Mouse (Mus musculus) naive thymus-derived CD4-positive, alpha-beta T cell, adult 2 months (primary cell): ENCODE measurements around the gene Cdr2.
"Not testable (repeated sequence)": the region's sequence is repeated elsewhere in the genome, so short reads cannot be mapped to it uniquely, and the experiment has no call there.

Experiments used
- DNase-seq: peaks from one replicate; pipeline ENCODE4 v3.0.0-alpha.2; 2011; ENCODE audit warnings: low read depth

Gene Cdr2

DNA sequence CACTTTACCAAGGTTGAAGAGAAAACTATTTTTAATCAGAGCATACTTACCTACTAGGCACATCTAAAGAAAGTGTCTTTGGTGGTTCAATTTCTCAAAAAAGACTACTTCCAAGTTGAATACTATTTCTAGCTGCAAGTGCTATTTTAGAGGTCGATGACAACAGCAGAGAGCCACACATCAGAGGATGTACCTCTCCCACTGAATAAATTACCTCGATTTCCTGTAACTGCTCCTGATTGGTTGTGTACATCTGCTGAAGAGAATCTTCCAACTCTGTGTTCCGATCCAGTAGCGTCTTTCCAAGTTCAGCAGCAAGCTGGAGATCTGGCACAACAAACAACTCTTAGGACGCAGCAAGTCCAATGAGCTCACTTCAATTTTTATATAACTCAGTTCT, 12.0 kb downstream of the Cdr2 start:
- no peak for DNase-seq

DNA sequence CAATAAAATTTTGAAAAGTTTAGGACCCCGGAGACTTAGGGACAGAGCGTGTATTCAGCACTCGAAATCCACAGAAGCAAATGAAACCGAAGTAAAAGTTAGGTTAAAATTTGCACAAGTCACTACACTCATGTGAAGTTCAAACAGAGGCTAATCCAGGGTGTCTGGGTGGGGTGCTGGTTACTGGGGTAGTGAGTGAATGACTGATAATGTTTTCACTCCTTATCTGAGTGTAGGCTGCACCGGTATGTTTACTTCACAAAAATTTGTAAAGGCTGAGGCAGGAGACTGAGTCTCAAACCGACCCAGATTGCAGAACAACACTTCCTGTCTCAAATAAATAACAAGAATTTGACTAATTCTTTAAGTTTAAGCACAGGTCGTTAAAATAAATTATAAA, 12.9 kb downstream of the Cdr2 start:
- no peak for DNase-seq

DNA sequence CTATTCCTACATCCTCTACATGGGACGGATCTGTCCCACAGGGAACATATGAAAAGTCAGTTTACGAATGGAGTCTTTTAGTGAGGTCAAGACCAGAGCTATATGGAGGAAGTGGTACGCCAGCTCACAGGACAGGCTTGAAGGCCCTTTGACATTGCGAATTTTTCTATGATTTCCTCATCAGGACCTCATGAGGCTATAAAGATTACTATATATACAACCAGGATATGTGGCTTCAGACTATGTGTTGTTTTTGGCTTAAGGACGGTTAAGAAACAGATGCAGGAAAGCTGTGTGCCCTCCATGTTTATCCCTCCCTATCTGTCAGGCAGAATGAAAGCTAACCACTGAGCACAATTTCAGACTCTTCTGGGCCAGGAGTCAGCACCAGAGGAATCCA, 19.0 kb downstream of the Cdr2 start:
- no peak for DNase-seq

DNA sequence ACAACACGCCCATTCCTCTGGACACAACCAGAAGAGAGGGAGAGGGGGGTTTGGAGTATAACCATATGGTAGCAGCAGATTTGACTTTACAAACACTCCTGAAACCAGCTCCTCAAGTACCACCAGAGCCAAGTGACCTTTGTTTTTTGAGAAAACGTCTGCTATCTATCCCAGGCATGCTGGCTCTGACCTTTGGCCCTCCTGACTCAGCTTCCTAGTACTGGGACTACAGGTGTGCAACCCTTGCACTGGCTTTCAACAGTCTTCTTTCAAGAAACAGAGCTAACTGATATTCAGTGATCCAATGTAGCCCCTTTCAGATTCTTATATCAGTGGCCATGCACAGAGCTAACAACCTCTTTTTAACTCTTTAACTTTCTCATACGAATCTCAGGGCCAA, 20.2 kb downstream of the Cdr2 start:
- no peak for DNase-seq

DNA sequence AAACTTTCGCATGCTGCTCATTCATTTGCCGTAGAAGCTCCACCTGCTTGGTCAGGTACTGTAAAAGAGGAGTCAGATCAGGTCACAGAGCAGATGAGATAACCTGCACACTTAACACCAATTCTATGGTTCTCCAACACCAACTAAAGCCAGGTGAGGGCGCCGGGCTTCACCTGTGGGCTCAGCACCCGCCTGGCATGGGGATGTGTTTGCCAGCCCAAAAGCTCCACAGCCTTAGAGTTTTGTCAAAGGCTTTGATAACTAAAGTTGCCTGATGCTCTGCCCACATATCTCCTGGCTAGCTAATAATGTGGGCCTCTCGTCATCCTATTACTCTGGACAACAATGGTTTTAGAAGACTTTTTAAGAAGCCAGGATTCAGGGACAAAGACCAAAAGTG, 21.5 kb downstream of the Cdr2 start:
- peak; percentile 45 for DNase-seq

DNA sequence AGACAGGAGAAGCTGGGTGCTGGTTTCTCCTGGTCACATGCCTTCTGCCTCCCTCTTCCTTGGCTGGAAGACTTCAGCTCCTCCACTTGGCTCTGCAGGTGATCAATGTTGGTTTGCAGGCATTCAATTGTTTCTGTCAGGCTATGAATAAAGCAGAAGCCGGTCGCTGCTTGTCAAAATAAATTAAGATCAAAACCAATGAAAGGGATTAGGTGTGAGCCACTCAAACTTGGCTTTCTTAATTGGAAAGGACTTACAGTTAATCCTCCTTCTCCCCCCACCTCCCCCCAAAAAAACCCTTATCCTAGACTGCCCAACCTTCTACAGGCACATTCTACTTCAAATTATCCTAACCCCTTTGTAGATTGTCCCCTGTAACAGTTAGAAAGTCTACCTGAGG, 22.0 kb downstream of the Cdr2 start:
- no peak for DNase-seq

DNA sequence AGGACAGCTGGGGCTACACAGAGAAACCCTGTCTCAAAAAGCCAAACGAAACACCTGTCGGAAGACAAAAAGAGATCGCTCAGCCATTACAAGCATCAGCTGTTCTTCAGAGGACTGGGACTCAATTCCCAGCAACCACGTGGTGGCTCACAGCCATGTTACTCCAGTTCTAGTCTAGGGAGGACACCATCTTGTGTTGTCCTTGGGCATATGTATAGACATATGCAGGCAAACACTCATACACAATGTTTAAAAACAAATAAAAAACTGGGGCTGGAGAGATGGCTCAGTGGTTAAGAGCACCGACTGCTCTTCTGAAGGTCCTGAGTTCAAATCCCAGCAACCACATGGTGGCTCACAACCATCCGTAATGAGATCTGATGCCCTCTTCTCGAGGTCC, 28.5 kb downstream of the Cdr2 start:
- DNase-seq, result not testable (repeated sequence)

DNA sequence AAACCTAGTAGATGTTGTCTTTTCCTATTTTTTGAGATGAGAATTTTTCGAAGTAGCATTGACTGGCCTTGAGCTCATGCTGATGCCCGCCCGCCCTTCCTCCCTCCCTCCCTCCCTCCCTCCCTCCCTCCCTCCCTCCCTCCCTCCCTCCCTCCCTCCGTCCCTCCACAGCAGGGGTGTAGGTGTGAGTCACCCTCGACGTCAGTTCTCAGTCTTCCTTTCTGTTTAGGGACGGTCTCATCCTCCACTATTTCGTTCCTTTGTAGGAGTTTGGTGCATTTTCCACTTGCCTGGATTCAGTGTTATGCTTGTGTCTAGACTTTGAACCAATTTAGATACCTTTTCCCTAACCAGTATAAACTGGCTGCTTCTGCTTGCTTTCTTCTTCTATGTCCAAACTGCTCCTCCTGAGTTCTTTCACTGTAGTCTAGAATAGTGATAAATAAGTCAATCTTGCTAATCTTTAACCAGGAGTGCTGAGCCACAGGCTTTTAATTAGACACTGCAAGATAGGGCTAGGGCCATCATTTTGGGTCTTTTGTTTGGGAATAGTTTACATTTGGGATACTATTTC, 38.1 kb downstream of the Cdr2 start:
- DNase-seq, result no peak

DNA sequence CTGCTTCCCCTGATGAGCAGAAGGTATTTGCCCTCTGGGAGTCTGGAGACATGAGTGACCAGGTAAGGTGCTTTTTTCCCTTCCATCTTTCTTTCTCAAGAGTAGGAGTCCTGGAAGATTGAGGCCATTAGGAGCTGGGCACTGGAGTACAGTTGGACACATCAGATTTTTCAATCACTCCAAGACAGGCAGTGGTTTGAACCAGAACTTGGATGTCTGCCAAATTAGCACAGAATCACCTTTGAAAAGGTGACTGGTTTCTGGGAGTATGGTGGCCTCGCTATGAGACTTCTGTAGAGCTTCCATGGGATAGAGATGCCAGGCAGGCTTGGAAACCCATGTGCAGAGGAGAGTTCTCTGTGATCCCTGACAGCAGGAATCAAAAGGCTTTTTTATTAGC, 39.6 kb downstream of the Cdr2 start:
- DNase-seq, result no peak

DNA sequence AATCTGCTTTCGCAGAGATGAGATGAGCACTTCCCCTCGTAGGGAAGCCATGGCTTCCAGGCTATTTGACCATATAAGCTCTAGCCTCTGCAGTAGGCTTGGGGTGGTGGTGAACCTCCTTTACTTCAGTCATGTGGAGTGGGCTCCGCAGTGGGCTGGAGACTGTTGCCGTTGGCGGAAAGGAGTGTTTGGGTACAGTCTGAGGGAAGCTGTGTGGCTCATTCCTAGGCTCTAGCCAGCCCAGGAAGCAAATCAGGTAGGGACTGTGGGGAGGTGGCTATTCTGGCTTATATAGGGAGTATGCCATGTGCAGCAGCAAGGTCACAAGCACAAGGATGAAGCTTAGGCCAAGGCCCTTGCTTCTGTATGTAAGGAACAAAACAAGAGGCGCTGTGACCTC, 40.9 kb downstream of the Cdr2 start:
- no peak for DNase-seq

DNA sequence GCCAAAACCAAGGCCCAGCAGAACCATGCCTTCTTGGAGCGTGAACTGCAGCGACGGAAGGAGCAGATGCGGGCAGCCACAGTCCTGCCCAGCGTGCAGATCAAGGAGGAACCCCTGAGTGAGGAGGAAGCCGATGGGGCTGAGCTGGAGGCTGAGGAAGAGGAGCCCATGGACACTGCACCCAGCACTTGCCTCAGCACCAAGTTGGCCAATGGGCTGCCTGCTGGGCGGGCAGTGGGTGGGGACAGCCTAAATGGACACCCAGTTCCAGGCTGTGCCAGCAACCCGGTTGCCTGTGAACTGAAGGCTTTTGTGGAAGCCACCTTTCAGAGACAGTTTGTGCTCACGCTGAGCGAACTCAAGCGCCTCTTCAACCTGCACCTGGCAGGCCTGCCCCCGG, 41.8 kb downstream of the Cdr2 start:
- no peak for DNase-seq

DNA sequence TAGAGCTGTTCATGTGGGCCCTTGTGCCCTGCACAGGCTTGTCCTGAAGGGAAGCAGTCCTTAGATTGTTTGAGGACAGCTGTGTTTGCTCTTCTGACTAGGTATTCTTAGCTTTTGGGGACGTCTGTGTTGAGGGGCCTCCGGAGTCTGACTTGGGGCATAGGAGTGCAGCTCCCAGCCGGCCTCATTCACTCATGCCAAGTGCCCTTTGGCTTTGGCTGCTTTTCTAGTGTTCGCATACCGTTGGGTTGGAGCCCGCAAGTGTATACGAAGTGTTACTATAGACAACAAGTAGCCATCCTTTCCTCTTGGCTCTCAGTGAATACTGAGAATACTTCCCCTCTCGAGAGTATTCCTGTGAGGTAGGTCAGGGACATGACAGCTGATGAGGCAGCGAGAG, 43.9 kb downstream of the Cdr2 start:
- no peak for DNase-seq

DNA sequence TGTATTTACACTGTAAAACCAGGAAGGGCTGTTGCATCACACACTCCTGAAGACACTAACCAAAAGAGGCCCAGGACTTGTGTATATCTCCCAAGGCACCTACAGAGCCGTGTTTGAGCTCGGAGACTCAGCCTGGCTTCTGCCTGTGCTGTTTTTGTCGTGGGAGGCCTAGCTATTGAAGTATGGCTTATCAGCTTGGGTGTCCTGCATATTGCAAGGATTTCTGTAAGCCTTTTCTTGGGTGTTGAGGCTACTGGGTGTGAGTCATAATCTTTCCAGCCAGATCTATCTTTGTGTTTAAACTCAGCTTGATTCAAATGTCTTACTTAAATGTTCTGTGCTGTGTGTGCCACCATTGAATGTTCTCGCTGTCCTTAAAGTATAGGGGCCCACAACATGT, 45.6 kb downstream of the Cdr2 start:
- DNase-seq, result no peak

DNA sequence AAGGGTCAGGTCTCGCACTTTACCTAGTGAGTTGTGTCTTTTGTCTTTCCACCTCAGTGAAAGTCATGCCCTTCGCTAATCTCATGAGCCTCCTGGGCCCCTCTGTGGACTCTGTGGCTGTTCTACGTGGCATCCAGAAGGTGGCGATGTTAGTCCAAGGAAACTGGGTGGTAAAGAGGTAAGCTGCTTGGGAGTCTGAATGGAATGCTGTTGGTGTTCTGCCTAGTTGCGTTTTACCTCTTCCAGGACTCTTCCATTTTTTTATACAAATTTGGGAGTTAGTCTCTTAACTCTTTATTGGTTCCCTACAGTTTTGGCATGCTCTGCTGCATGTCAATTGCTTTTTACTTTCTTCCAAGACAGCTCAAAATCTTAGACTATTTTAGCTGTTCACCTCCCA, 47.4 kb downstream of the Cdr2 start:
- DNase-seq, result peak; percentile 75

DNA sequence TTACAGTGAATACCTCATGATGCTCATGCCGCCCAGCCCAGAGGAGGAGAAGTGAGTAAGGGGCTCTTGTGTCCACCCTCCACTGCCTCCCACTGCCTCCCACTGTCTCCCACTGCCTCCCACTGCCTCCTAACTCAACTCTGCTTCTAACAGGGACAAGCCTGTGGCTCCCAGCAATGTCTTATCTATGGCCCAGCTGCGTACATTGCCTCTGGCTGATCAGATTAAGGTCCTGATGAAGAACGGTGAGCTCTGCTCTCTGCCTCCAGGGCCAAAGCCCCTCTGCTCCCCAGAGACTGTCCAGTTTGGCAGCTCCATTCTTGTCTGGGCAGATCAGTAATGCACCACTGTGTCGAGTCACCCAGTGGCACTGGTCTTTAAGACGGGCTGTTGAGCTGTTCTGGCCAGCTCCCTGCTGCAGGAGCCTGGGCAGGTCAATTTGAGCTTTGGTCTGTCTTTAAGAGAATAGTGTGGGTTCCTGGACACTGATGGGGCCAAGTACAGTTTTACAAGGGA, 48.4 kb downstream of the Cdr2 start:
- DNase-seq, result no peak

DNA sequence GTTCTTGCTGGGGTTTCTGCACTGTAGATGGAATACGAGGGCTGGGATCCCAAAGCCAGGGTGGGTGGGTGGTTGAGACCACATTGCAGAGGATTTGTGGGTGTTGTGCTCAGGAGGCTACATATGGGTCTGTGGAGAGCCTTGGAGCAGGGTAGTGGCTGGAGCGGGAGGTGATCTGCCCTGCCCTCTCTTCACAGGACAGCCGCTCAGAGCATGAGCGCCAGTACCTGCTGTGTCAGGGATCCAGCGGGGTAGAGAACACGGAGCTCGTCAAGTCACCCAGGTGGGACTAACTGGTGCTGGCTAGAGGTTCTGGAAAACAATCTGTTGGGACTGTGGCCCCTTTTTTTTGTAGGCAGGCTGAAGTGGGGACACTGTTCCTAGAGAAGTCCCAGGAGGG, 49.0 kb downstream of the Cdr2 start:
- no peak for DNase-seq

DNA sequence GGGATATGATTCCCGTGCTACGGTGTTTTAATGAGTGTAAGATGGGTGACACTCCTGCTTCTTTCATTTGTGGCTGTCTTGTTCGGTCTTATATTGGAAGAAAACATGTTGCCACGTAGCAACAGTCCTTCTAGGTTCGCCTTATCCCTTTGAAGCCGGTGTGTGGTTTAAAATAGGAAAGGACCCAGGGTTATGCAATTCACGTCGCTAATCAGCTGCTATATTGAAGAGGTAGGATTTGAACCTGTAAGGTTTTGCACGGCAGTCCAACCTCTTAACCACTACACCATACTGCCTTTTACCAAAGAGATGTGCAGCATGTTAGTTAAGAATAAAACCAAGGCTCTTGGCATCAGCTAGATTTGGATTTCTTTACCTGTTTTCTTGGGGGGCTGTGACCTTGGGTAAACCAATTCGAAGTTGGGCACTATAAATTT, 63.6 kb downstream of the Cdr2 start:
- peak; percentile 97 for DNase-seq

DNA sequence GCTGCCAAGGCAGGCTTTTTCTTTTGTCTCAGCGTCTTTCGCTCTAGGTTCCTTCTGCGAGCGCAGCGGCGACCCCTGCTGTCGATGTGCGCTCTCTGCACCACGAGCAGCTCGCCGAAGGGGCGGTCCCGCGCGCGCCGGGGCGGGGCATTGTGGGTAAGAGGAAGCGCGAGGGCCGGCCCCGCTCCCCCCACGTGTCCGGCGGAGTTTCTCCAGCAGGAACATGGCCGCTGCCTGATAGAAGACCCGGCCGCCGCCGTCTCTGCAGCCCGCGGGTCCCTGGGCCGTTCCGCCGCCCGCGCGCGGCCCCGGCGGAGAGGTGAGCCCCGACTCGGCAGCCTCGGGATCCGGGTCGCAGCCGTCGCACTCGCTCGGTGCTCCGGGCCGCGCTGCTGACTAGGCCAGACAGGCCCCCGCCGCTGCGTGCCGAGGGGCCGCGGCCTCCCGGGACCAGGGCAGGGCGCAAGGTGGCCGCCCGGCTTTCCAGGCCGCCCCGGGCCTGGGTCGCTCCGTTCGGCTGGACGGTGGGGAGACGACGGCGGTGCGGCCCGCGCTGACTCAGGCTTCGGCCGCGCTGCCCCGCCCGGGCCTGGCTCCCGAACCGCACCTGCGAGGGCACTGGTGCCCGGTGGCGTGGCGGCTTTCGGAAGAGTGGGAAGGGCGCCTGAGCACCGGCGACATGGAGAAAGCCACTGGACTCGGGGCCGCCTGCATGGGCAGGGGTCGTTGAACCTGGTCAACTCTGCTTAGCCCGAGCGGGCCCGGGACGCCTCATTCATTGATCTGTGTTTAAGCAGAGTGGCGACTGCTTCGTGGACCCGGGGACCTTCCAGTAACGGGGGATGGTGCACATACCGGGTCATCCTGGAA, 64.3 kb downstream of the Cdr2 start, which contains the start of gene Polr3e:
Gene Polr3e (plus strand): TSS at position 153 of the 870 bp plus-strand sequence.
- DNase-seq, result peak; percentile 100

DNA sequence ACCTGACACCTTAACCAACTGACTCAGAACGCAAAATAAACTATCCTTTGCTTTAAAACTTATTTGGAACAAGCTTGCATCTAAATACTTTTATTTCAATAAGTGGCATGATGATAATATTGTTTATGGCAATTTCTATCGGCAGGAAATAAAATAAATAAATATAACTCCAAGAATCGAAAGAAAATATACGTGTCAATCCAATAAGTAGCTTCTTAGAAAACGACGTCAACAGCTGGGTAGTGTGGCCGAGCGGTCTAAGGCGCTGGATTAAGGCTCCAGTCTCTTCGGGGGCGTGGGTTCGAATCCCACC, 64.9 kb downstream of the Cdr2 start:
- no peak for DNase-seq

DNA sequence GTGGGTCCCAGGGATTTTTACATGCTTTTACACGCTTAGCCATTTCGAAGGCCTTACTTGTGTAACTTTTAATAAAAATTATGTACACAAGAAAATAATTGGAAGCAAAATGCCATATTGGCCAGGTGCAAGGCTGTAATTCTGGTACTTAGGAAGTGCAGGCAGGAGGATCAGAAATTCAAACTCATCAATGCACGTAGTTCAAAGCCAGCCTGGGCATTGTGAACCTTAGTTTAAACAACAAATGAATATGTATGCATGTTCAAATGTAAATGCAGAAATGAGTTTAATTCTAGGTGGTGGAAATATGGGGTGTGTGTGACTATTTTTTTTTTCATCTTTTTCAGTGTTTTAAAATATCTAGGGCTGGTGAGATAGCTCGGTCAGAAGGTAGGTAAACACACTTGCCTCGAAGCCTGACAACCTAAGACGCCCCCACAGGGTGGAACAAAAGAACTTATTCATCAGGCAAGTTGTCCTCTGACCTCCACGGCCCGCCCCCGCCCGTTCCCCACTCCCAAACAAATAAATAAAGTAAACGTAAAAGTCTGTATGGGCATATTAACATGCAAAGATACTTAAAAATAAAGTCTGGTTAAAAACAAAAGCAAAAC, 65.7 kb downstream of the Cdr2 start:
- DNase-seq, result no peak

DNA sequence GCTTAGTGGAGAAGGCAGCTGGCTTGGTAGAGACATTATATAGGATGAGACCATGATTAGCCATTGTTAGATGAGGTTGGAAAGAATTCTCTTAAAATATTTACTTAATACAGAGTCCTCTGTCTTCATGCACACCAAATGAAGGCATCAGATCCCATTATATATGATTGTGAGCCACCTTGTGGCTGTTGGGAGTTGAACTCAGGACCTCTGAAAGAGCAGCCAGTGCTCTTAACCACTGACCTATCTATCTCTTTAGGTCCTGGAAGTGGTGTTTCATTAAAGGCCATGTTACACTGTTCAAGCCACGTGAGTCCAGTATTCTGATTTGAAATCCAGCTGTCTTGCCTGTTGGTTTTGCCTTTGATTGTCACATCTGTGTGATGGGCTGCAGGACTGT, 68.8 kb downstream of the Cdr2 start:
- DNase-seq, result no peak

DNA sequence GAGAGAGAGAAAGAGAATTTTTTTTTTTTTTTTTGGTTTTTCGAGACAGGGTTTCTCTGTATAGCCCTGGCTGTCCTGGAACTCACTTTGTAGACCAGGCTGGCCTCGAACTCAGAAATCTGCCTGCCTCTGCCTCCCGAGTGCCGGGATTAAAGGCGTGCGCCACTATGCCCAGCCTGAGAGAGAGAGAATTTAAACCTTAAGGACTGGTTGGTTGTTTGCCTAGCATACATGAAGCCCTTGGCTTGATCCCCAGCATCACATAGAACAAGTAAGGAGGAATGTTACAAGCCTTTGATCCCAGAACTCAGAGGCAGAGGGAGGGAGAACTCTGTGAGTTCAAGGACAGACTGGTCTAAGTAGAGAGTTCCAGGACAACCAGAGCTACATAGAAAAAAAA, 70.8 kb downstream of the Cdr2 start:
- not testable (repeated sequence) for DNase-seq

DNA sequence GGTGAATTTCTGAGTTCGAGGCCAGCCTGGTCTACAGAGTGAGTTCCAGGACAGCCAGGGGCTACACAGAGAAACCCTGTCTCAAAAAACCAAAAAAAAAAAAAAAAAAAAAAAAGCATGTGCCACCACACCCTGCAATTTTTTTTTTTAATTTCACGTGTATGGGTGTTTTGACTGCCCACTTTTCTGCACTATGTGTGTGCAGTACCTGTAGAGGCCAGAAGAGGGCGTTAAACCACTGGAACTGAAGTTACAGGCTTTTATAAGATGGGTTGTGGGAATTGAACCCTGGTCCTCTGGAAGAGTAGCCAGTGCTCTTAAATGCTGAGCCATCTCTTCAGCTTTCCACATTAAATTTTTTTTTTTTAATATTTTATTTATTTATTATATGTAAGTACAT, 71.9 kb downstream of the Cdr2 start:
- DNase-seq, result peak; percentile 34
